Comparison of ENCODE assay signal across 8 mouse cellular contexts in genomic region chr8:56550558-56551360, GRCm38 (mm10). TPM values are rescaled to one million over a fixed set of nuclear protein-coding genes. Genes with fewer than 3 reads are reported as not detected.
DNase-seq lines count a peak whose midpoint lies in the region; ATAC-seq and TF ChIP-seq lines count a peak whose summit lies in the region.

TSS of gene Cep44 (minus strand) at chr8:56551047.
TSS of gene Fbxo8 (plus strand) at chr8:56551090.

- no peak for TF ChIP-seq CTCF in lung, postnatal 0 days (IDR thresholded peaks at IDR 0.05)

- no peaks in the 10 kb centered on the region for H3K9me3 ChIP-seq in hindbrain, embryonic 10.5 days
- no peaks in the 10 kb centered on the region for H3K9me3 ChIP-seq in lung, postnatal 0 days (ENCODE audit: low read length)

- peak within 1 kb of the TSS; percentile 61 for H3K4me2 ChIP-seq in lung, postnatal 0 days (replicated peaks; ENCODE audit: low read depth, low read length)

- under 1% methylated on average over 53 of the region's 53 CpGs for WGBS in hindbrain, embryonic 10.5 days
- WGBS in lung, postnatal 0 days: 1% methylated on average over 53 of the region's 53 CpGs

- peak within 1 kb of the TSS; percentile 93 for H3K27ac ChIP-seq in hindbrain, embryonic 10.5 days
- H3K27ac ChIP-seq in lung, postnatal 0 days (ENCODE audit: low read length): peak within 1 kb of the TSS; percentile 92

- H3K4me1 ChIP-seq in hindbrain, embryonic 10.5 days (replicated peaks): peaks cover 16% of the 10 kb centered on the region
- H3K4me1 ChIP-seq in lung, postnatal 0 days (ENCODE audit: insufficient read depth, low read depth, low read length): peaks cover 4% of the 10 kb centered on the region; the same call in 1 of the 2 replicates

- H3K36me3 ChIP-seq in hindbrain, embryonic 10.5 days: 0 out of 2 replicates have a peak, but pooled peaks cover under 1% of the 10 kb centered on the region
- H3K36me3 ChIP-seq in lung, postnatal 0 days (ENCODE audit: insufficient read depth, low read length): no peaks in the 10 kb centered on the region; the same call in 1 of the 2 replicates

- peak; percentile 89 for DNase-seq in MN1 (ENCODE audit: low spot score)
- DNase-seq in cerebellum, adult 9-10 months: peak; percentile 88
- DNase-seq in hindbrain, embryonic 10.5 days (ENCODE audit: low spot score): peak; percentile 80
- peak; percentile 83 for DNase-seq in layer of hippocampus, adult 9-11 months
- peak; percentile 94 for DNase-seq in lung, postnatal 0 days (ENCODE audit: low spot score)
- peak; percentile 61 for DNase-seq in ovary, postnatal 14 days (ENCODE audit: low spot score)
- peak; percentile 84 for DNase-seq in thymus, postnatal 14 days

- TF ChIP-seq EP300 in lung, postnatal 0 days (IDR thresholded peaks at IDR 0.05): peak; percentile 81

- H3K9ac ChIP-seq in lung, postnatal 0 days (replicated peaks; ENCODE audit: low read depth): peak within 1 kb of the TSS; percentile 71

- H3K27me3 ChIP-seq in hindbrain, embryonic 10.5 days (ENCODE audit: insufficient read depth, poor library complexity, severe bottlenecking): no peaks in the 10 kb centered on the region
- no peaks in the 10 kb centered on the region for H3K27me3 ChIP-seq in lung, postnatal 0 days (replicated peaks; ENCODE audit: insufficient read depth, low read length)

- peak; percentile 82 for ATAC-seq in frontal cortex, adult (ENCODE audit: low TSS enrichment)
- peak; percentile 87 for ATAC-seq in lung, postnatal 0 days

- peak within 1 kb of the TSS; percentile 87 for H3K4me3 ChIP-seq in hindbrain, embryonic 10.5 days
- peak within 1 kb of the TSS; percentile 100 for H3K4me3 ChIP-seq in lung, postnatal 0 days (ENCODE audit: low read depth, low read length)

RNA-seq across cellular contexts. Expression of gene Cep44, which starts in this region (rescaled TPM):
- 33.9 and 35.0 TPM in 2 replicates for polyA plus RNA-seq in hindbrain, embryonic 10.5 days (2016; fragmentation: Nextera tagmentation; extraction: Ambion mirVana)
- 25.8 and 26.5 TPM in 2 replicates for polyA plus RNA-seq in lung, postnatal 0 days (2015; fragmentation: Nextera tagmentation; extraction: Ambion mirVana)

RNA-seq across cellular contexts. Expression of gene Fbxo8, which starts in this region (rescaled TPM):
- 29.7 and 30.9 TPM in 2 replicates for polyA plus RNA-seq in hindbrain, embryonic 10.5 days (2016; fragmentation: Nextera tagmentation; extraction: Ambion mirVana)
- 49.7 and 49.9 TPM in 2 replicates for polyA plus RNA-seq in lung, postnatal 0 days (2015; fragmentation: Nextera tagmentation; extraction: Ambion mirVana)

Comparison
In these comparisons a context has a peak if more than half of its experiments do, and no peak if none do; other contexts are left out.
1. Peak in every context shown above with its lines: DNase-seq, ATAC-seq, H3K4me3 ChIP-seq and H3K27ac ChIP-seq.